Mouse (Mus musculus) liver (tissue): Measurements from ENCODE around the gene Zfp524.
"Not testable (repeated sequence)": the region's sequence is repeated elsewhere in the genome, so short reads cannot be mapped to it uniquely, and the experiment has no call there.

Source experiments
- DNase-seq: peaks from one replicate; pipeline ENCODE4 v3.0.0-alpha.2; 2020; ENCODE audit warnings: mixed read lengths

Zfp524 gene

GRCm38 (mm10) chr7:5014251-5015117, at the start of gene Zfp524, which contains the start of gene Fiz1:
TSS of gene Zfp524 (plus strand) at chr7:5014415.
TSS of gene Fiz1 (minus strand) at chr7:5014697.
- DNase-seq: peak; percentile 98

DNA sequence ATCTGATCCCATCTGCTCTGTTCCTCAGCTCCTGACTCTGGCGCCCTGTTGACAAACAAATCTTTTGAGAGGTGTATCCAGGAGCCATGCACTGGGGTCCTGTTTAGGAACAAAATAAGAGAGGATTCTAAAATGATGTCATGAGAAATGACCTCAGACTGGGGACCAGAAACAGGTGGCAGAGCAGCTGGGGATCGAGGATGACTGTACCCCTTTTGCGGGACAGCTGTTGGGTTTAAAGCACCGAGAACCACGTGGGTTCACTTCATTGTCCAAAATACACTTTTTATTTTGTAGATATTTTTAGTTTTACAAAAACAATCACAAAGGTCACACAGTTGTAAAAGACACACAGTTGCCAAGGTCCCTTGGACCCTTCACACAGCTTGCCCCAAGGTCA, 49.2 kb upstream of the Zfp524 start:
- DNase-seq: no peak

- DNase-seq: no peak
Observed at GRCm38 (mm10) chr7:4971068-4971467, 43.1 kb upstream of the Zfp524 start, which contains the start of gene Sbk3. TSS of gene Sbk3 (minus strand) at chr7:4971168.

DNA sequence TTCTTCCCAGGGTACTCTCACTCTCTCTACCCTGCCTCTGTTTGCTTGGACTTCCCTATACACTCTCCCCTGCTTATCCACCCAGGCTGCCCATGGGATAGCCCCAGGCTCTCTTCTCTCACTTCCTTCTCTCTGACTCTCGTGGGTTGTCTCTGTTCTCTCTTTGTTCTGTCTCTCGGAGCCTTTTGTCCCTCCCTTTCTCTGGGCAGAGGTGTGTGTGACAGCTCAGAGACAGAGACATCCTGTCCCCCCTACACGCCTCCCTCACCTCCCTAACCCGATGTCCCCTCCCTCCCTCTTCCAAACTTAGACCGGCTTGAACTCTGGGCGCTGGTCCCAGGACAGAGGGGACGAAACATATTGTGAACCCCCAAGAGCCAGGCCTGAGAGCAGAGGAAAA, 42.5 kb upstream of the Zfp524 start:
- no peak for DNase-seq

DNA sequence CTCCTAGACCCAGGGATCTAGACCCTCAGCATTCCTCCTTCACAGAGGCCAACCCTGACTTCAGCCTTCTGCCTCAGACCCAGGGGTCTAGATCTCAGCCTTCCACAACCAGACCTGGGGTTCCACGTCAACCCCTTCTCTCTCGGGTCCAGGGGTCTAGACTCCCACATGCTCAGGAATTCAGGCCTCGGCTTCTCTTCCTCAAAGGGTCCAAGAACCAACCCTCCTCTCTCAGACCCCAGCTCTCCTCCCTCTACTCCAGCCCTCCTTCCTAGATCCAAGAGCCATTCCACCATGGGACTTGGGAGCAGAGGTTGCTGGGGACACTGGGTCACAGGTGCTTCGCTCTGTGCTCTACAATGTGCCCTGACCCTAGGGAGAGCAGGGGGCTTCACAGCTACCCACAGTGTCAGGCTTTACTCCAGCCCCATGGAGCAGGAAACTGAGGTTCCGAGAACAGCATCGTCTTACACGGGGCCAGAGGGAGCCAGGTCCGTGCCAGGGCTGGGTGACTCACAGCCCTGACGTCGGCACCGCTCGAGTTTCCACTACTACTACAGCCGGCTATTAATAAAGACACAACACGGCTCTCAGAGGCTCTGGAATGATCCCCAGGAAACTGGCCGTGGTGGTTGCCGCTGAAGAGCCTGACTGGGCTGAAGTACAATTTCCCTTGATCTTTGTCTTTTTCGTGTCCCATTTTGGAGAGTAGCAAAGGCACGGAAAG, 41.7 kb upstream of the Zfp524 start:
- DNase-seq: no peak

GRCm38 (mm10) chr7:4975455-4975854, 38.8 kb upstream of the Zfp524 start:
- DNase-seq: no peak

DNA sequence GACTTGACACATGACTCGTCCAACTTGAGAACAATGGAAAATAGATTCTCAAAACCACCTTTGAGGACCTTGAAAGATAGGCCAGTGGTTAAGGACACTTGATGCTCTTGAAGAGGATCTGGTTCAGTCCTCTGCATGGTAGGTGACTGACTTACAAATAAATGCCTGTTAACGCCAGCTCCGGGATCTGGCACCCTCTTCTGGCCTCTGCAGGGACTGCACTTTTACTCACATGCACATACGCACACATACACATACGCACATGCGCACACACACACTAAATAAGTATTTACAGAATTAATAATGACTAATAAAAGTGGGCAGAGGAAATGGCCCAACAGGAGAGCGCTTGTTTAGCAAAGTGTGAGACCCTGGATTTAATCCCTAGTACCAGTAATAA, 37.4 kb upstream of the Zfp524 start:
- DNase-seq: no peak

- no peak for DNase-seq
Observed at GRCm38 (mm10) chr7:4988250-4988649, 26.0 kb upstream of the Zfp524 start.

DNA sequence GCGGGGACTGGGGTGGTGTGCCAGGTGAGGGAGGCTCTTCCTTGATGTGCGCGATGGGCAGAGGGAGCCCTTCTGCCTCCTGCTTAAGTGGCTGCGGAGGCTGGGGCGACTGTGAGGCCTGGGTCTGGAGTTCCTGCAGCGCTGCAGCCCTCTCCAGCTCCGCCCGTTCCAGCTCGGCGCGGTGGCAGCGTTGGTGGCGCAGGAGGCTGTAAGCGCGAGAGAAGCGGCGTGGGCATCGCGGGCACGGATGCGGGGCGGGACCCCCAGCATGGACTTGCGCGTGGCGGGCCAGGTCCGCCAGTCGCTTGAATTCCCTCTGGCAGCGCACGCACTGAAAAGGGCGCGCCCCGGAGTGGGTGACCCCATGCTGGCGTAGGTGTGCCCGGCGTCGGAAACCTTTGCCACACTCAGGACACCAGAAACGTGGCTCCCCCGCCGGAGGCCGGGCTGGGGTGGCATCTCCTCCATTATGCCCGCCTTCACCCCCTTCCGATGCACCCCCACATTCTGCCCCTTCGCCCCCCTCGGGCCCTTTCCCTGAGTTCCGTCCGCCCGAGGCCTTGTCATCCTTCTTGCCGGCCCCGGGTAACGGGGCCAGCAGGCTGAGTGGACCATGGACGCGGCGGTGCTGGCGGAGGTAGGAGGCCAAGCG, 20.7 kb upstream of the Zfp524 start:
- DNase-seq: no peak

GRCm38 (mm10) chr7:4993999-4994788, 20.0 kb upstream of the Zfp524 start:
- no peak for DNase-seq

- no peak for DNase-seq
Observed at GRCm38 (mm10) chr7:4995268-4996002, 18.8 kb upstream of the Zfp524 start.

DNA sequence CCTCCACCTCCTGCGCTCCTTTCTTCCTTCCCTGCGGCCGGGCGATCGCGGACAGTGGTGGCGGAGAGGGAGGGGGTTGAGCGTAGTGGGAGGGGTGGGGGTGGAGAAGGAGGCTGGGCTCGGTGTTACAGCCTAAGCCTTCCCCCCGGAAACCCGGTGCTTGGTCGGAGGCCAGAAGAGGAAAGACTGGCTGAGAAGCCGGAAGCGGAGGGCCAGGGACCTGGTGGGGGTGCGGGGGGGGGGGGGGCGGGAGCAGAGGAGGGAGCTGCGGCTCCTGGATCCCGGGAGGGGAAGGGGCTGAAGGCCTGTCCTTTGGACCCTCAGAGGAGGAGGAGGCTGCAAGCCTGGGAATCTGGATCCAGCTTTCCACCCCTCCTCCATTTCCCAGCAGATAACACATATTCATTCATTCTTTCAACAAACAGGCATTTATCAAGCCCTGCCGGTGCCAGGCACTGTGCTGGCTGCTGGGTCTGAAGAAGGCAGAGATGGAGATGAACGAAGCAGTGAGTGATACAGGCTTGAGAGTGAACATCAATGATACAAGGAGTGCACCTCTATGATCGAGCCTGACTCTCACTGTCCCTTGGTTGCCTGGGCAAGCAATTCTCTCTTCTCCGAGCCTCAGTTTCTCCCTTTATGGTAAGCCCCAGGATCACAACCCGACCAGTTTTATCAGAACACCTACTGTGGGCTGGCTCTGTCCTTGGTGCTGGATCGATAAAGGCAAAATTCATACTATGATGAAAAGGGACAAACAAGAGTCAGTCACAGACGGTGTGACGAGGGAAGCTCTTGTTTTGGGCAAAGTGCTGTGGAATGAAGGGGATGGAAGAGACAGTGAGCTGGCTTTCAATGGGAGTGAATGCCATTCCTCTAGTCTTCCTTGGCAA, 18.0 kb upstream of the Zfp524 start, which contains the start of gene Zfp579:
Zfp579 (minus strand) TSS at position 156 of the 893 bp plus-strand sequence.
- DNase-seq: peak; percentile 81

DNA sequence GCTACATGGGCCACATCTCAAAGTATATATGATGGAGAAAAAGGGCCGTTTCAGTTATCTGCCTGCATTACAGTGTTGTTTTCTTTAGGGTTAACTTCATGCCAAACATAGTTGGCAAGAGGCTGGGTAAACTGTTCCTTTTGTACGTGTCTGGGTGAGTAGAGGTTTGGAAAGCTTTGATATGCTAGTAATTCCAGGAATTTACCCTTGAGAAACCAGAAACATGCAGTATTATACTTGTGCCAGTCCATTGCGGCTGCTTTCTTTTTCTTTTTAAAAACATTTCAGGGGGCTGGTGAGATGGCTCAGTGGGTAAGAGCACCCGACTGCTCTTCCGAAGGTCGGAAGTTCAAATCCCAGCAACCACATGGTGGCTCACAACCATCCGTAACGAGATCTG, 17.3 kb upstream of the Zfp524 start:
- no peak for DNase-seq

DNA sequence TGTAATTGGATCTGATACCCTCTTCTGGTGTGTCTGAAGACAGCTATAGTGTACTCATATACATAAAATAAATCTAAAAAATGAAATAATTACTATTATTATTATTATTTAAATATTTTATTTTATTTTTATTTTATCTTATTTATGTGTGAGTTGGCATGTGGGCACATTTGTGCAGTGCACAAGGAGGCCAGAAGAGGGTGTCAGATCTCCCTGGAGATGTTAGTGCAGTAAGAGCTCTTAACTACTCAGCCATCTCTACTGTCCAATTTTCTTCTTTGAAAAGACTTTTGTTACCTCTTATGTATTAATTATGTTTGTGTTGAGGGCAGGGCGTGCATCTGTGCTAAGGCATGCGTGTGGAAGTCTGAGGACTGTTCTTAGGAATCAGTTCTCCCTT, 14.3 kb upstream of the Zfp524 start:
- no peak for DNase-seq

DNA sequence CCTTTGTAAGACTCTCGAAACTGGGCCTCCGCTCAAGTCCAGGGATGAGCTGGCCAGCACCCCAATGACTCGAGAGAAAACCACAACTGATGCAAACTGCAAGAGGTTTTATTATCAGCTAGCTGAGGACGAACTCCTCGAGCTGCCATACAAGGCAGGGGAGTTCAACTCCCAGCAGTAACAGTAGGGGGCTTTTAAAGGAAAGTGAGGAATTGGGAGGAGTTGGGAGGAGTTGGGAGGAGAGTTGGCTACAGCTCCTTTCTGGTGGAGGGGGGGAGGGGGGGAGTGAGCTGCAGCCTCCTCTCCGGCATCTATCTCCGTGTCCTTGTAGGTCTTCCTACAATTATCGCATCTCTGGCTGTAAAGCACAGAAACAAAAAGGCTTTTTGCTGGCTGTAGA, 11.3 kb upstream of the Zfp524 start:
- not testable (repeated sequence) for DNase-seq

DNA sequence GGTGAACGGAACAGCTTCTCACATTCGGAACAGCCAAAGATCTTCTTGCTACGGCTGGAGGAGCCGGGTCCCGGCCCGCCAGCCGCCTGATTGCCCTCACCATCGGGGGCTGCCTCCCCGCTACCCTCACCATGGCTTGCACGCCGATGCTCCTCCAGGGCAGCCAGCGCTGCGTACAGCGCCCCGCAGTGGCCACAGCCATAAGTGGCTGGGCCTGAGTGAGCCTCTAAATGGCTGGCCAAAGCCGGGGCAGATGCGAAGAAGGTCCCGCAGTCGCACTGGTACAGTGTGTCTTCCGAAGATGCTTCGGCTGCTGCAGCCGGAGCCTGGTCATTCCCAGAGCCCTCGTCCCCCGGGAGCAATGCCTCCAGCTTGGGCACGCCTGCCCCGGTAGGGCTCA, 6.0 kb upstream of the Zfp524 start:
- no peak for DNase-seq

DNA sequence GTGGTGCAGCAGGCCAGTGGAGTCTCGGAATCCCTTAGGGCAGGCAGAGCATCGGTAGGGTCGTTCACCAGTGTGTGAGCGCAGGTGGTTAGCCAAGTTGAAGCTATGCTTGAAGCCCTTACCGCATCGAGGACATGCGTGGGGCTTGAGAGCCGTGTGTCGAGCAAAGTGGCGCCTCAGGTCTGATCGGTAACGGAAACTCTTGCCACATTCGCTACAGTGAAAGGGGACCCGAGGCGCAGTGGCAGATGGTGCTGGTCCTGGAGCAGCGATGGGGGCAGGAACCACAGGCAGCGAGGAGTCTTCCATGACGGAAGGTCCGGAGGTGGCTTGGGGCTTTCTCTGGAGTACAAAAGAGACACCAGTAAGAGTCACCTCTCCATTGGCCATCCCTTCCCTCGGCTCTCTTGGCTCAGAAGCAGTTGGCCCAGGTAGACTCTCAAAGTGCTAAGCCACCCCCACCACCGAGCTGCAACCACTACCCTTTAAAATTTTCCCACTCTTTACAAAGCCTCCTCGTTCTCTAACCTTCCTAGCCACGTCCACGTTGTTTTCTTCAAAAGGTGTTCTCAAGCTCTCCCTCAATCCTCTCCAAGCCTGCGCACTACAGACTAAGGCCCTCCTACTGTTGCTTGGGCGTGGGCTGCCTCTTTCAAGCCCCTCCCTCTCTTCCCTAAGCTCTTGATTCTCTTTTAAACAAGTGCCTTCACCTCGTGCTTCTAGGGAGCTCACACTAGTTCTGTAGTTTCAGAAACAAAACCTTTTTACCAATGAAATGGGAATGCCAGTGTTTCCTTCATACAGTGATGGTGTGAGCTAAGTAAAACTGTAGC, 1.3 kb upstream of the Zfp524 start:
- DNase-seq: no peak

- DNase-seq: peak; percentile 94
Observed at GRCm38 (mm10) chr7:5015118-5016001, 1.1 kb downstream of the Zfp524 start, which contains the start of gene Gm44973. TSS of gene Gm44973 (plus strand) at chr7:5015496.

DNA sequence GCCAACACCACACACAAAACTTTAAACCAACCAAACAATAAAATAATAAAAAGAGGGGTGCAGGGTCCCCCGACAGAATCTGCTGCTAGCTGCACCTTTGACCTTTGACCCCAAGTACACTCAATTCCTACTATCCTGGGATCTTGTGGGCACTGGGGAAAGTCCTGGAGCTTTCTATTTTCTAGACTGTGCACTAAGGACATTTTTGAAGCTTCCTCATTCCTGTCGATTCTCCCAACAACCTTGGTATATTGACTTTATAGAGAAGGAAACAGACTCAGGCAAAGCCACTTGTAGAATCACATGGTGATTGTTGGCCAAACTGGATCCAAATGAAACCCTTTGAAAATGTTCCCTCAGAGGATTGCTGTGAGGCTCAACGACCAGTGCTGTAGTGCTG, 1.8 kb downstream of the Zfp524 start:
- no peak for DNase-seq
